Mouse (Mus musculus): Measurements from ENCODE around the gene Trim50. TPM values are rescaled to one million over a fixed set of nuclear protein-coding genes. Genes with fewer than 3 reads are reported as not detected.
A peak's percentile ranks its signal among the peaks of the same experiment; 100 is the strongest.
"Not testable (repeated sequence)": the region's sequence is repeated elsewhere in the genome, so short reads cannot be mapped to it uniquely, and the experiment has no call there.

The Trim50 gene
- total RNA-seq, 4 experiments from 2014 or later = not detected

- not testable (repeated sequence) for DNase-seq (ENCODE audit: low spot score in 2 of 2)
These were observed 16.1 kb downstream of the Trim50 start for GRCm38 (mm10) chr5:135369196-135369595.

DNA sequence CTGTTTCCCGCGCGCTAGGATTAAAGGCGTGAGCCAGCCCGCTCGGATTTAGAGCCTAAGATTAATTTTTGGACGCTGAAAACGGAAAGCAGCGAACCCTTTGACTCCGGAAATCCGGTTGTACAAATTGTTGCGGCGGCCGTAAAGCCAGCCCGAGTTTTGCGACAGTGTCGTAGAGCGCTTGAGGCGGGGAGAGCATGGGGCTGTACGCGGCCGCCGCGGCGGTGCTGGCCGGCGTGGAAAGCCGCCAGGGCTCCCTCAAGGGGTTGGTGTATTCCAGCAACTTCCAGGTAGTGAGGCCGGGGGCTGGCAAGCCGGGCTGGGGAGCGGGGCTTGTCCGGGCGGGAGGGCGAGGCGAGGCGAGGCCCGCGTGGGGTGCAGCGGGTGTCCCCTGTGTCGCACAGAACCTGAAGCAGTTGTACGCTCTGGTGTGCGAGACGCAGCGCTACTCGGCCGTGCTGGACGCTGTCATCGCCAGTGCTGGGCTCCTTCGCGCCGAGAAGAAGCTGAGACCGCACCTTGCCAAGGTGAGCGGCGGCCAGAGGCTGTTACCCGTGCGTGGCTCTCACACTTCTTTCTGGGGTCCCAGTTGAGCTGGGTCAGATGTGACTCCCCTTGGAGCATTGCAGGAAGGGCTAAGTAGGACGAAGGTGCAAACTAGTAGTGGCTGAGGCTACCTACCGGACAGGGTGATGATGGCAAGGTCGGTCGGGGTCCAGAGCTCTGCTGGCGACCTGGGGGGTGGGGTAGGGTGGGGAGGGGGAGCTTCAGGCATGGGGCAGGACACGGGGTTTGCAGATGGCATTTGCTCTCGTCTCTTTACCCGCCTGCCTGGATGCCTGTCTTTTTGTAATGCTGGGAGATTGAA, 16.9 kb downstream of the Trim50 start, which contains the start of gene Nsun5:
Nsun5 (plus strand) TSS at position 167 of the 868 bp plus-strand sequence.
- DNase-seq (ENCODE audit: low spot score in 2 of 2) = peak; percentile 87 to 94

- DNase-seq (ENCODE audit: low spot score in 2 of 2) = no peak
These were observed 18.1 kb downstream of the Trim50 start for GRCm38 (mm10) chr5:135371195-135371594.

- no peak for DNase-seq (ENCODE audit: low spot score in 2 of 2)
These were observed 20.5 kb downstream of the Trim50 start for GRCm38 (mm10) chr5:135373601-135374000.

DNA sequence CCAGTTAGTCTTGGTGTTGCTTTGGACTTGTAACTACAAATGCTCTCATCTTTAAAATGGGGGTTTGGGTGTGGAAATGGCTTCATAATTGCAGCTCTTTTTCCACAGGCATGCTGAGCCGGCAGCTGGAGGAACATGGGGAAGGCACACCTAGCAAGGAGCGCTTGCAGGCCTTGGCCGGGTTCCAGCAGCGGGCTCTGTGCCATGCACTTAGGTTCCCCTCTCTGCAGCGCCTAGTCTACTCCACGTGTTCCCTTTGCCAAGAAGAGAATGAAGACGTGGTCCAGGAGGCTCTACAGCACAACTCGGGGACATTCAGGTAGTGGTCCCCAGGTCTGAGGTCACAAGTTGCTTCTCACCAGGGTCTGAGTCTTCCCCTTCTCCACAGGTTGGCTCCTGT, 22.1 kb downstream of the Trim50 start:
- DNase-seq (ENCODE audit: low spot score in 2 of 2) = no peak

DNA sequence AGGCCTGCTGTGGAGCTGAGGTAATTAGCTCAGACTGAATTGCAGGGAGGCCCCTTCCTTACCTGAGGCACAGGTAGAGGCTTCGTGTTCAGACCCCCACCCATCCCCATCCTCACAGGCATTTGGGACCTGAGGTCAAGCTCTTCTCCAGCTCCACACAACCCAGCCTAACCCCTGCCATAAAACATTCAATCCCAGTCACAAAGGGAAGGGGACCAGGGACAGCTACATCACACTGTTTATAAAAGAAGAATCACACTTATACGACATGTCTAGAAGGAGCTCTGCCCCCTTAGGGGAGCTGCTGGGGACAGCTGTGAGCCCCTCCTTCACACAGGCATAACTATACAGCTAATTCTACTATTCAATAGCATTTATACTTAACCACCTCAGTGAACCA, 23.2 kb downstream of the Trim50 start:
- no peak for DNase-seq (ENCODE audit: low spot score in 2 of 2)

- DNase-seq (ENCODE audit: low spot score in 2 of 2) = no peak
These were observed 27.6 kb downstream of the Trim50 start for GRCm38 (mm10) chr5:135380681-135381080.

DNA sequence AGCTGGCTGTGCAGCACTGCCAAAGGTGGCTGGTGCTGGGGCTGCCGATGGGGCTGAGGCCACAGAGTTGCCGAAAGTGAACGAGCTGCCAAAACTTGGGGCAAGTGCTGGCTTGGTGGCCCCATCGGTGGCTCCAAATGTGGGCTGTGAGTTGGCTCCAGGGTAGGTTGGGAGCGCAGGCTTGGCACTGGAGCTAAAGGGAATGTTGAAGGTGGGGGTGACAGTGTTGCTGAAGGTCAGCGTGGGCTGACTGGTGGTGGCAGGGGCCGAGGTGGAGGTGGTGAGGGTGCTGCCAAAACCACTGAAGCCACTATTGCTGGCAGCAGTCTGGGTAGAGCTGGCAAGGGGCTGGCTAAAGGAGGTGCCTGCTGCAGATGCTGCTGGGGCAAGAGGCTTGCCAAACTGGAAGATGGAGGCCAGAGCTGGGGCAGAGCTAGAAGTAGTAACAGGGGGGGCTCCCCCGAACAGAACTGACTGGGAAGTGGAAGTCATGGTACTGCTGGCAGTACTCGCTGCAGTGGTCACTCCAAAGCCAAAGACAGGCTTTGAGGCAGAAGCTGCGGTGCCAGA, 28.3 kb downstream of the Trim50 start:
- no peak for DNase-seq (ENCODE audit: low spot score in 2 of 2)

DNA sequence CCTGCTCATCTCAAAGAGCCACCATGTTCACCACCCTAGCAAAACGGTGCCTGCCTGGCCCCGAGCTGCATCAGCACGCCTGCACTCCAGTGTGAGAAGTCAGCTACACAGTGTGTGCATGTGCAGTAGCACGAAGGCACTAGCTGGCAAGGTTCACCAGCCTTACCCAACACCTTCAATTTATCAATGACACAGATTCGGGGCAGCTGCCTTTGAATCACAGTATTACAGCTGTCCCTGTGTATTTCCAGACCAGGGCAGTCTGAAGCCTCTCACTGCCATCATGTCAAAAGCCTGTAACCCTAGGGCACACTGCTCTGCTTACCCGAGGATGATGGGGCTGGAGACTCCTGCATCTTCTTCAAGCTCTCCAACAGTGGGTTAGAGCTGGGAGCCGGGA, 29.7 kb downstream of the Trim50 start:
- DNase-seq (ENCODE audit: low spot score in 2 of 2) = no peak

- DNase-seq (ENCODE audit: low spot score in 2 of 2) = no peak
These were observed 30.7 kb downstream of the Trim50 start for GRCm38 (mm10) chr5:135383771-135384170.

GRCm38 (mm10) chr5:135394004-135394823, 41.1 kb downstream of the Trim50 start, which contains the start of gene Pom121:
Gene Pom121, minus strand, starts transcription at chr5:135394546.
- DNase-seq (ENCODE audit: low spot score in 2 of 2) = peak; percentile 48 to 73

DNA sequence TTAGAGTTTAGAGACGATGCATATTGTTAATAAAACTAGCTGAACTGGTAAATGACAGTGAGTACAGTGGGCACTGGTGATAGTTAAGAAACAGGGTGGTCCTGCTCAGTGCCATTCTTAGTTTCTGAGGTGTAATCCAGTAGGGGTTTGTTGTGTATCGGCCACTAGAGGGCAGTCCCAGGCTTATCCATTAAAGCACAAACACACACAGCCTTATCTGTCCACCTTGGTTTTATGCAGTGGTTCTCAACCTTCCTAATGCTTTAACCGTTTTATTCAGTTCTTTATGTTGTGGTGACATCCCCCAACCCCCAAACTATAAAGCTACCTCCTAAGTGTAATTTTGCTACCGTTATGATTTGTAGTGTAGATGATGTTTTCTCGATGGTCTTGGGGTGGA, 42.7 kb downstream of the Trim50 start:
- DNase-seq (ENCODE audit: low spot score in 2 of 2) = peak in 1 of 2 experiments; percentile 26

- no peak for DNase-seq (ENCODE audit: low spot score in 2 of 2)
These were observed 46.3 kb downstream of the Trim50 start for GRCm38 (mm10) chr5:135399382-135399781.

DNA sequence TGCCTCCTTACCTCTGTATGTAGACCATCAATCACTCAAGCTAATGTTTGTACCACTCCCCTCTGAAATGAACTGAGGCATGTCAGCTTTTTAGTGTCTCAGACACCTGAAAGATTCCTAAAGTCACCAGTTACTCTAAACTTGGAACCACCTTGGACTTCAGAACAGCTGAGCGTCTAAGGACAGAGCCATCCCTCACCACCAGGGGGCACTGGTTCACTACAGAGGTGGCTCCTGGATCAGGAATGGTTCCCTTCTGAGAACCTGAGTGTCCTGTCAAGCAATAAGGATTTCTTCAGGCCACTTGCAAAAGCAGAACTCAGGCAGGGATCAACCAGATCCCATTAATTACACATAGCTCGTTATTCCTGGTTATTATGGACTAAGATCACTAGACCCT, 47.1 kb downstream of the Trim50 start:
- peak; percentile 43 to 75 for DNase-seq (ENCODE audit: low spot score in 2 of 2)

DNA sequence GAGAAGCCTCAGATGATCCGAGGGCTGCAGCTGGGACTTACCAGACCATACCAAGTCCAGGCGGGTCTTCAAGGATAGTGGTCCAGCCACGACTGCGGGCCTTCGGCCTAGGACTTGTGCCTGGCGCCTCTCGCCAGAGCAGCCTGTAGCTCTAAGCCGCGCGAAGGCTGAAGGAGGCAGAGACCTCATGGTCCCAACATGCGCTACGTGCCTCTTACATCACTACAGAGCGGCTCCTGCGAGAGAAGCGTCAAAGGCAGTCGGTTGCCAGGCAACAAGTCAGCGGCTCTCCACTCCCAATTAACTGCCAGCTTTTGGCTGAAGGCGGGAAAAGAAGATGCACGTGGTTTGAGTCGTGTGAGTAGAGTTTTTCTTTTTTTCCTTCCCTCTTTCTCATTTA, 51.5 kb downstream of the Trim50 start:
- DNase-seq (ENCODE audit: low spot score in 2 of 2) = peak; percentile 59 to 61

GRCm38 (mm10) chr5:135405437-135405836, 52.3 kb downstream of the Trim50 start:
- DNase-seq (ENCODE audit: low spot score in 2 of 2) = no peak

- no peak for DNase-seq (ENCODE audit: low spot score in 2 of 2)
These were observed 55.0 kb downstream of the Trim50 start for GRCm38 (mm10) chr5:135408114-135408513.

DNA sequence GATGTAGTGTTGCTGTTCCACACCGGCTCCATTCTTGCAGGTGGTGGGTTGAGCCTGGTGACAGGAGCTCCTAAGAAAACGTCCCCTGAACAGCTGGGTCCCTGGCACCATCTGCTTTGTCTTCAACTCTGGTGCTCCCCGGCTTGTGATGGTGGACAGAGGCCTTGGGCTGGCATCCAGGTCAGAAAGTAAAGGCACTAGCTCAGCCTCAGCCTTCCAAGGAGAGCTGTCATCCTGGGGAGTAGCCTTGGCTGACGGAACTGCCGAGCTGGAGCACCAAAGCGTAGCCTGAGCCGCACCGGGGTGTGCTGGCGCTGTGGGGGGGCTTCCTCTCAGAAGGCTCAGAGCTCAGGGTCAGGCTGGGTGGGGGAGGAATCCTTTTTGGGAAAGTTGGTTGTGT, 57.2 kb downstream of the Trim50 start:
- DNase-seq (ENCODE audit: low spot score in 2 of 2) = no peak
